Mouse (Mus musculus) cerebellum, postnatal 36 days (tissue): ENCODE data around the gene Exoc7.
"Not testable (repeated sequence)": the region's sequence is repeated elsewhere in the genome, so short reads cannot be mapped to it uniquely, and the experiment has no call there.

Experiments used
- DNase-seq, 2 experiments: peaks; one replicate each; pipeline ENCODE4 v3.0.0; 2021 to 2022; ENCODE audit warnings: mixed read lengths in 2 of 2

The Exoc7 gene

DNA sequence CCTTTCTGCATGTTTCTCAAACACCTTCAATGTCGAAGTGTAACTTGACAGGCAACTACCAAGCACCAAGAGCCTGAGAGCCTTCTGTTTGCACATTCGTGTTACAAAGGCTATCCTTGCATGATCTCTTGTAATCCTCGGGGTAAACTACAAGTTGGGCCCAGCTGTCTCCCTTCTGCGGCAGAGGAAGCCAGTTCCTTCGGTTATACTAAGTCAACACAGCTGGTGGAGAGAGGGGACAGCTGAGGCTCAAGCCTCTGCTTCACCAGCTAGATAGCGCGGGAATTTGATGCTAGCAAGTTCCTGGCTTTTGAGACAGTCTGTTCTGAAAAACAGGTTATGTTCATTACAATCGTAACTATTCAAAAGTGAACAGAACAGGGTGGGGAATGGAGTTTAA is 5.3 kb upstream of the Exoc7 start:
- no peak for DNase-seq

DNA sequence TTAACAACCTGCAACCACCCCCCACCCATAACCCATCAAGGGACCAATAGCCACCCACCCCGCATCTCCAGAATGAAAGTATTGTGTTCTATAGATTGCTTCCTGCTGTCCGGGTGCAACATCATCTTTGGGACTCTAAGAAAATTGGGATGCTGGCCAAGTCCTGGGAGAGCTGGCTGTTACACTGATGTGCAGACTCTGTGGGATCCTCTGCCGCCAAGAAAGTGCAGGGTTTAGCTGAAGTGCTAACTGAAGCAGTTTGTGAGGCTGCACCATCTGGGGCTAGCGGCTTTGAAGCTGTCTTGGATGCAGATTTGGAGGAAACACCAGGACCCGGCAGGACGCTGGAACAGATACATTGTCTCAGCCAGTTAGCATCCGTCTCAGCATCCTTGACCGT is 4.1 kb upstream of the Exoc7 start:
- DNase-seq: no peak

DNA sequence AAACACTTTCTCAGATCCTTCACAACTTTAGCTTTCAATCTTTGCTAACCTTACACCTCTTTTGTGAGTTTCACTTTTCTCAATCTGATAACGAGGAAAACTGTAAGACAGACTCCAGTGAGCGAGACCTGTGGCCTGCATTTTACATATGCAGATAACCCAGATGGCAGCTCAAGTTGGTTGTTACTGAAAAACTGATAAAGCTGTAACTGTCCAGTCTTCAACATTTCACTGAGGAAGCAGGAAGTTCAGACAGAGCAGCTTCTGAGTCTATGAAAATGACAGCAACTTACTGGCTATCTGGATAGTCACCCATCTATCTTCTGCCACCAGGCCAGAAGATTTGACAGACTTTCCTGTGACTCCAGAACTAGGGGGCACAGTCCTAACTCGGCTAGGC is 2.6 kb upstream of the Exoc7 start:
- no peak for DNase-seq

DNA sequence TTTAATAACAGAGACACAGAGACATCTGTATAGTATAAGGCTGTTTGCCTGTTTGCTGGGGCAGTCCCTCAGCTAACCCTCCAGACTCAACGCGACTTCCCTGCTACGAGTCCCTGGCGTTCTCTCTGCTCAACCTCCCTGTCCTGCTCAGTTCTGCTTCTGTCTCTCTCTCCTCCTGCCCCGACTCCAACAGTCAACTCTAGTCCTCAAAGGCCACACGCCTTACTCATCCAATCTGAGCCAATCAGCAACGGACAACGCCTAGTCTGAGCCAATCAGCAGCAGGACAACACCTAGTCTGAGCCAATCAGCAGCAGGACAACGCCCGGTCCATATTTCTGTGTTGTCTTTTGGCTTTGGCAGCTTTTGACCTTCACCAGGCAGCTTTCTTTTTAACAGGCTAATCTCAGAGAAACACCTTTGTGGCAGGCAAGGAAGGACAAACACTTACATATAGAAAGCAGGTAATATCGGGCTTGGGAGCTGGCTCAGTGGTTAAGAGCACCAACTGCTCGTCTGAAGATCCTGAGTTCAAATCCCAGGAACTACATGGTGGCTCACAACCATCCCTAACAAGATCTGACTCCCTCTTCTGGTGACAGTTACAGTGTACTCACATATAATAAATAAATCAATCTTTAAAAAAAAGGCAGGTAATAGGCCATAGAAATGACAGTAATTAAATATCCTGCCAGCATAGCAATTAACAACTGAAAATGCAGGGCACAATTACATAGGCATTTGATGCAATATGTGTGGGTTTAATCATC is 914 bp upstream of the Exoc7 start:
- no peak for DNase-seq

DNA sequence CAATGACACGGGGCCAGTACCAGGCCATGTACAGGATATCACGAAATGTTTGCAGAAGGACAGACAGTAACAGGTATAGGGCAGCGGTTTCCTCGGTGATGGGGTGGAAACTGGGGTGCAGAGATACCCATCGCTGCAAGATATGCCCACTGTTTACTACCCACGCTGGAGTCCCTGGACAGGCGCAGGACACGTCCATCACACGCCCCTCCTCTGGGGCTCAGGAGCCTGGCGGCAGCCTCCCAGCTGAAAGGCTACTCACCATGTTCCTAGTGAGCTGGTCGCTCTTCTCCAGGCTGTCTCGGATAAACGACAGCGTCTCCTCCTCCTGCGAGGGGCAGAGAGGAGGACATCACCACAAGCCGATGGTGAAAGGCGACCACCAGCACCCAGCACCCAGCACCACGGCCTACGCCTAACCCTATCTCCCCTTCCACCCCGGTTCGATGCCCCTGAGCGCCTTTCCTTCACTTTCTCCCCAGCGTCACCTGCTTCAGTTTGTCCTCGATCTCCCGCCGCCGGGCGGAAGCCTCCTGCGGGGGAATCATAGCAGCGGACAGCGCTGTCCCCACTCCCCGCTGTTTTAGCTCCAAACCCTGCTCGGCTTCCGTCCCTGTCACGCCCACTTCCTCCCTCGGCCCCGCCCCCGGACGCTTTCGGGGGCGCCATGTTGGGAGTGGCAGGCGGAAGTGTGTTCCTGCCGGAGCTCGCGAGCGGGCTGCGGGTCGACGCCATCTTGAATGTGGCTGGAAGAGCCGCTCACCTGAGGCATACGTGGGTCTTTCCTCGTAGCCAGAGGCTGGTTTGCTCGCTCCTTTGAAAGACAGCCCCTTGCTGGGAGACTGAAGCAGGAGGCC is 679 bp downstream of the Exoc7 start:
- peak; percentile 91 to 94 for DNase-seq

DNA sequence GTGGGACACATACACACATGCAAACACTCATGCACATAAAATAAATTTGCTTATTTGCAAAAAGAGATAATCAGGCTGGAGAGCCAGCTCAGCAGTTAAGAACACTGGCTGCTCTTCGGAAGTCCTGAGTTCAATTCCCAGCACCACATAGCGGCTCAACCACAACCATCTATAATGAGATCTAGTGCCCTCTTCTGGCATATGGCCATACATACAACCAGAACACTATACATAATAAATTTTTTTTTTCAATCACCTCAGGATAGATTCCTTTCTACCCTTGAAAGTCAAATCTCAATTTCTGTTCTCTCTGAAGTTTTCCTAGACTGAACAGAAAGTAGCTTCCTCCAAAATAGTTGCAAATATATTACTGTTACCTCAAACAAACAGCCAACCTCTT is 1.6 kb downstream of the Exoc7 start:
- DNase-seq: no peak

DNA sequence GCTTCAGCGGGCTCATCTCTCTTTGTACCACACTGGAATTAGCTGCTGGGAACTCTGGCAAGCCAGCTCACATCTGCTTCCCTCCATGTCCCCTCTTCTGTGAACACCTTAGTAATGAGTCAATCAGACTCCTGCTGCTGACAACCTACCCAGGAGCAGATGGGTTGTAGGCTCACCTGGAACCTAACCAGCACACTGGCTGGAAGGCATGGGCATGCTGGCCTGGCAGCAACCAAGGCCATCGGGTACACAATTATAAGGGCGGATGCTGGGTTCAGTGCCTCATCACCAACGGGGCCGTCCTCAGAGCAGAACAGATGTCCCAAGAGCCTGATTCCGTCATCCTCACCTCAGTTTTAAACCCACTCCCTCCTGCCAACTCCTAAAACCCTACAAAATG is 8.4 kb downstream of the Exoc7 start:
- peak; percentile 69 to 72 for DNase-seq

DNA sequence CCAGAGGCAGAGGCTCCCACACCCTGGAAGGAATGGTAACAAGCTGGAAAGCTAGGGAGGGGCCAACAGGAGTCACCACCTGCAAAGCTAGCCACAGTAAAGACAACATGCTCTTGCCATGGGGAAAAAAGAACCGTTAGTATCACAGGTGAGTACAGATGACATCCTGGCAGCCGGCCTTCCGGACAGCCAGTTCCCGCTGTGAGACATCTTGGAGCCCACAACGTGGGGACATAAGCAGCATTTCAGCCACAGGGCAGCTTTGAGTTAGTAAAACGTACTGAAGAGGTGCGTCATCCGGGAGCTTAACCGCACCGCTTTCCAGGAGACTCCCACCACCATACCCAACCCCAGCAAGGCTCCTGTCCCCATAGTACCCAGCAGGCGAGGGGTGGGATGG is 8.8 kb downstream of the Exoc7 start:
- DNase-seq: peak; percentile 72 to 75

DNA sequence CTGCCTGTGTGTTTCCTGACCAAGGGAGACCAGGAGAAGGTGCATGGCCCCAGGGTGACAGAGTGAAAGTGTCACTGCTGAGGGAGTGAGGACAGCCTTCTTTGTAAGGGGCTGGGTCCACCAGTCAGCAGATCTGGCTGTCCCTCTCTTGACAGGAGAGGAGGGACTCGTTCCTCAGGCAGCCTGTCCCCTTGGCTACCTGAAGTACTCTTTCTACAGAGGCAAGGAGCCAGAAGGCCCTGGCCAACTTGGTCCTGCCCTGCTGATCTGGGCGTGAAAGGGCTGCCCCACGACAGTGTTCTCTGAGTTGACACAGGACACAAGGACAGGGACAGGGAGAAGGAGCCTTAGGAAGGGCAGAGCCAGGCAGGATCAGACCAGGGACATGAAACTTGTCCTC is 10.0 kb downstream of the Exoc7 start:
- peak in 1 of 2 experiments; percentile 20 for DNase-seq

DNA sequence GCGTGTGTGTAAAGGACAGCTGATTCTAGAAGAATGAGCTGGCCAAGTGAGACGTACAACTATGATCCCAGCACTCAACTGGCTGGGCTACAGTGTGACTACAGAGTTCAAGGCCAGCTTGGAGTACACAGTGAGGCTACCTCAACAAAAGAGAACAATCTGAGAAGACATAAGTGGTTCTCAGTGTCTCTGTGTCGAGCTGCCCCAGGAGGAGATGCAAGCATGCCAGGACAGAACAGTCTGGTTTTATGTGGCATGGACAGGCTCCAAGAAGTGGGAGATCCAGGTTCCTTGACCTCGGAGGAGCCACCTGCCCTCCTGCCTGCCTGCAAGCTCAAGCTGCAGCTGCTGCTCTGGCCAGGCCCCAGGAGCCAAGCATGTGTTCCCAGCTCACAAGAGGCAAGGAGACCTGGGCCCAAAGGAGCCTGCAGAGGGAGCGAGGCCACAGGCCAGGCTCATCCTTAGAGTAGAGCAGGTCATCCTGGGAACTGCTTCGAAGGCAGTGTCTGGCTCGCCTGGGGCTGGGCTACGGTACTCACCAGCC is 10.8 kb downstream of the Exoc7 start:
- DNase-seq: peak in 1 of 2 experiments; percentile 17

DNA sequence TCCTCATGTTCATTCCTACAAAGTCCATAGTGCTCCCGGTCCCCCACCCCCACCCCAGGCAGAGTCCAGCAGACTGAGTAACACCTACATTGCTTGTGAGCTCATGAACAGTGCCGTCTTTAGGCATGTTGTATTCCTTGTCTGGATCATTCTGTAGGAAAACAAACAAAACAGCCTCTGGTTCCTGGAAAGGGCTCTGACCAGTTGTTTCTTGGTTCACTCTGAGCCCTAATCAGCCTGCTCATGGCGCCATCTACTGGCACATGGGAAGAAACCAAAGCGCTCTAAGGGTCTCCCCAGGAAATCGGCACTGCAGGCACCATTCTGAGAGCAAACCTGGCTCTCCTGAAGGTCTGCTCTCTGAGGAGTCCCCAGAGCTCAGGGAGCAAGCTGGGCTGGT is 12.7 kb downstream of the Exoc7 start:
- DNase-seq: peak; percentile 47 to 60

DNA sequence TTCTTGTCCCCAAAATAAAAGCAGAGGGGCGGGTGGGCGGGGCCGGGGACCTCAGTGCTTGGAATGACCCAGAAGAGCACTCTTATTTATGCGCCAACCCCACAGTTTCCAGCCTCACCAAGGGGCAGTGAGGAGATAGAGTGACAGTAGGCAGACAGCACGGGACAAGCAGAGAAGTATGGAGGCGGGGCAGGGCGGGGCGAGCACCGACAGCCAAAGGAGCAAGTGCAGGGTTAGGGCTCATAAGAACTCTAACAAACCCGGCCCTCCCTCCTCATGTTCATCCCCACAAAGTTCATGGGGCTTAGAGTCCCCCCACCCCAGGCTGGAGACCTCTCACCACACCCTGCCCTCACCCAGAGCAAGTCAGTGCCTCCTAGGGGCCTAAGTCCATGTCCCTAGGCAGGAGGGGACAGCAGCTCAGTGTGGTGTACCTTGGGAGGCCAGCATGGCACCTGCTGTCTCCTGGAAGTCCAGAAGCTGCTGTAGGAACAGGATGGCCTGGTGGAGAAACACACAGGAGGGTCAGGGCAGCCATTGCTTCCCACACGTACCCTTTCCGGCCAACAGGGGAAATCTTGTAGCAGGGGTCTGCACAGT is 13.4 kb downstream of the Exoc7 start:
- no peak for DNase-seq

DNA sequence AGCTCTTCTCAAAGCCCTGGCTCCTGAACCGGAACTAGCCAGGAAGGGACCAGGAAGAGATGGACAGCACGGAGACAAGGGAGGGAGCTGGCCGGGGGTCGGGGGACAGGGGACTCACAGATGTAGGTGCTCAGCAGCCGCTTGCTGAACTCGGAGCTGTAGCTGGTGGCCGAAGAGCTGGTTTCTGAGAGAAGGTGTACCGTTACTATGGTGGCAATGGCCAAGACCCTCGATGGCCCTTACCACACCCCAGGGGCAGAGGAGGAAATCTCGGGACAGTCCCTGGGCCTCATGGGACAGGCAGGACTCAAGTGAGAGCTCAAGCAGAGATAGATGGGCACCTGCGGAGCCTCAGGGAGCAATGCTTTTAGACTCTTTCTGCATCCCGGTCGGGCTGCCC is 14.6 kb downstream of the Exoc7 start:
- DNase-seq: no peak

DNA sequence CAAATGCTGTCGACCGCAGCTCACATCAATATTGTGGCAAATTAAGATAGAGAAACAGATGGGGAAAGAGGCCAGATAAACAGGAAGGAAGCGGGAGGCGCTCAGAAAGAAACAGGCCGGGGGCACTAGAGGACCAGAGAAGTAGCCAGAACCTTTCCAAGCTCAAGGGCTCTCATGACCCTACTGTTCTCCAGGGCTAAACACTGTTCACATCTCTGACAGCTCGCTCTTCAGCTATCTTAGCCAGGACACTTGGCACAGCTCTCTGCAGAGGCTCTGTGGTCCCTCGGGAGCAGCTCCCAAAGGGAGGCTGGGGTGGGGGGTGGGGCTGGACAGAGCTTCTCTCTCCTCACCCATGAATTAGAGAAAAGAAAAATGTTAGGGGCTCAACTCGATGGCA is 16.5 kb downstream of the Exoc7 start:
- DNase-seq: no peak

DNA sequence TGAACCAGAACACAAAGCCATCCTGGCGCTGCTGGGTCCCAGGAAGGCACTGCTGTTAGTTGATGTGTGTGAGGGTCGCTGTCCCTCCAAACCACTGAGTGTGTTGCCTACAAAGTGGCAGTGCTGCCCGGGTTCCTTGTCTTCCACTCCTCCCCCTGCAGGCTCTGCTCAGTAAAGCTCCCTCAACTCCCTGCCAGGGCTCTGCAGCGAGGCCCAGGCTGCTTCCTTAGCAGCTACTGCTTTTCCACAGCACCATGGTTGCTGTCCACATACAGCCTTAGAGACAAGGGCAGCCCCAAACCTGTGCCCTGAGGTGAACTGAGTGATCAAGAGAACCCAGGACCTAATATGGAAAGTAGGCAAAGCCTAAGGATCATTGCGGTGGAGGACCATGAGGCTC is 19.7 kb downstream of the Exoc7 start:
- no peak for DNase-seq

DNA sequence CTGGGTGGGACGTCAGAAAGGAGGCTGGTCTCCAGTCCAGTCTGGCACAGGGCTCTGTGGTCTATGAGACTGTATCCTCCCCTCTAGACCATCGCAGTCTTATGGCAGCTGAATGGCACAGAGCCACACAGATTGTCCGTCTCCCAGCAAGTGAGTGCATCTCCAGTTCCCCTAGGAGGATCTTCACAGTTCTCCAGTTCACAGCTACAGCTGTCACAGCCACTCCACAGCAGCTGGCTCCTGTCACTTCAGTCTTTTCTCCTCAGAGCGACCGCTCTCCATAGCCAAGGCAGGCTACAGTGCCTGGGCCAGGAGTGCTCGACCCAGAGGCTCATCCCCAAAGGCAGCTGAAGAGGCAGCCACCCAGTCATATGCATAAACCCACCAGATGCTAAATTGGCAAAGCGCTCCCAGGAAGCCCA is 21.3 kb downstream of the Exoc7 start:
- DNase-seq: no peak

DNA sequence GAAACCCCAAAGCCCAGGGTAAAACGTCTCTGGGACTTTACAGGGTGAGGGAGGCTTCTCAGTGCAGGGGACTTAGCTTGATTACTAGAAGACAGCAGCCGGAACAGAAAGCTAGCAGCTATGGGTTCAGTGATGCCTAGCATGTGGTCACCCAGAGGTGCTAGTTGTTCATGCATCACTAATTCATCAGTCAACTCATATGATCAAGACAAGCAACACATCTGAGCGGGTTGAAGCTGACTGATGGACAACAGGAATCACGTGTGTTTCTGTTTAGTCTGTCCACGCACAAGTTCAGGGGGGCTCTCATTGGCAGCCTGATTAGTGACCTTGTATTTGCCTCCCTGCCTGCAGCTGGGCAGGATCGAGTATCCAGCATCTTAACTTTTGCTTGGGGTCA is 23.1 kb downstream of the Exoc7 start:
- no peak for DNase-seq

DNA sequence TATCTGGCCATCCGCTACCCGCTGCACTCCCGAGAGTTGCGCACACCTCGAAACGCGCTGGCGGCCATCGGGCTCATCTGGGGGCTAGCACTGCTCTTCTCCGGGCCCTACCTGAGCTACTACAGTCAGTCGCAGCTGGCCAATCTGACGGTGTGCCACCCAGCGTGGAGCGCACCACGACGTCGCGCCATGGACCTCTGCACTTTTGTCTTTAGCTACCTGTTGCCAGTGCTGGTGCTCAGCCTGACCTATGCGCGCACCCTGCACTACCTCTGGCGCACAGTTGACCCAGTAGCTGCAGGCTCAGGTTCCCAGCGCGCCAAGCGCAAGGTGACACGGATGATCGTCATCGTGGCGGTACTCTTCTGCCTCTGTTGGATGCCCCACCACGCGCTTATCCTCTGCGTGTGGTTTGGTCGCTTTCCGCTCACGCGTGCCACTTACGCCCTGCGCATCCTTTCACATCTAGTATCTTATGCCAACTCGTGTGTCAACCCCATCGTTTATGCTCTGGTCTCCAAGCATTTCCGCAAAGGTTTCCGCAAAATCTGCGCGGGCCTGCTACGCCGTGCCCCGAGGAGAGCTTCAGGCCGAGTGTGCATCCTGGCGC is 24.0 kb downstream of the Exoc7 start:
- no peak for DNase-seq

DNA sequence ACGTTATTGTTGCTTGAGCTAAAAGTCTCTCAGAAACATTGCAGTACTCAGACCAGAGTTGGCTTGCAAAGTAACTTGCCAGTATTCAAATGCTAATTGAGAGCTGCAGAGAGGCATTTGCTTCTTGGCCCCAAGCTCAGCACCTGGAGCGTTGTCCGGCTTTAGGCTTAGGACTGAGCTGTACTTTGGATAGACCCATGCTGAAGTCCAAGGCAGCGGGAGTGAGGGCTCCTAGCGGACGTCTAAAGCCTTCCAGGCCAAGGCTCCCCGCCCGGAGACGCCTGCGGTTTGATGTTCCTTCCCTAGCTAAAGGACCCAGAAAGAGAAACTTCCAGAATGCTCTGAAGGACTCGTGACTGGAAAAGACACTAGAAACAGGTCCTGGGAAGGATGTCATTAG is 24.9 kb downstream of the Exoc7 start:
- DNase-seq: no peak

DNA sequence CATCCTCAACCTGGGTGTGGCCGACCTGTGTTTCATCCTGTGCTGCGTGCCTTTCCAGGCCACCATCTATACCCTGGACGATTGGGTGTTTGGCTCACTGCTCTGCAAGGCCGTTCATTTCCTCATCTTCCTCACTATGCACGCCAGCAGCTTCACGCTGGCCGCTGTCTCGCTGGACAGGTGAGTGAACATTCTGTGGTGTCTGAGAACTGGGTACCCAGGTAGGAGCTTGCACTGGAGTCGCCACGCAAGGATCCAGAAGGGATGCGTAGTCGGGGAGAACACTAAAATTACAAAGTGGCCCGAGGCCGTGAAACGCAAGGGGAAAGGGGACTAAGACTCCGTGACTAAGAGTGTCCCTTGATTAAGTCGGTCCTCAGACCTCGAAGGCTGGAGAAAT is 25.4 kb downstream of the Exoc7 start:
- no peak for DNase-seq

DNA sequence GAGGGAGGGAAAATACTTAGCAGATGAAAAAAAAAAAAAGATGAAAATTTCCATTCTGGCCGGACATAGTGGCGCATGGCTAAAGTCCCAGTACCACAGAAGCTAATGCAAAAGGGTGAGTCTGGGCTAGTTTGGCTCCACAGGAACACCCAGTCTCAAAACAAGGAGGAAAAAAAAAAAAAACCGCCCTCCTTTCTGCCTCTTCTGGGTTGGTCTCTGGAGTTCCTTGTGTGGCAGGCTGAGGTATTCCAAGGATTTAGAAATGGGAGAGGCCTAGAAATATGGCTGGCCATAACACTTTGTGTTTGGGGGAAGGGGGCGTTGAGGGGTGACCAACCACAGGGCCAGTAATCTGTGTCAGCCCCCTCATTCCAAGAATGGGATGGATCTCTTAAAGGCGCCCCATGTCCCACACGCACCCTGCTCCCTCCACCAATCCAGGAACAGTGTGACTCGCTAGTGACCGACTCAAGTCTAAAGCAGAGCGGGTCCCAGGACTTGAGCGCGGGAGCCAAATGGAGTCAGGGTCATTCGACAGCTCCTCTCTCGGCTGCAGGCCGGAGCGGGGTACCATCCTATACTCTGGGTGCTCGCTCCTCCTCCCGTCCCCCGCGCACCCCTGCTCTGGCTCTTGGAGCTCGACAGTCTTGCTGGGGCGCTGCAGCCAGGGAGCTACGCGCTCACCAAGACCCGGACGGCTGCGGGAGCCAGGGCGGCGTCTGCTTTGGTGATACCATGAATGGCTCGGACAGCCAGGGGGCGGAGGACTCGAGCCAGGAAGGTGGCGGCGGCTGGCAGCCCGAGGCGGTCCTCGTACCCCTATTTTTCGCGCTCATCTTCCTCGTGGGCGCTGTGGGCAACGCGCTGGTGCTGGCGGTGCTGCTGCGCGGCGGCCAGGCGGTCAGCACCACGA is 26.0 kb downstream of the Exoc7 start, which contains the start of gene Galr2:
Gene Galr2 (plus strand): TSS at position 189 of the 913 bp plus-strand sequence.
- no peak for DNase-seq

DNA sequence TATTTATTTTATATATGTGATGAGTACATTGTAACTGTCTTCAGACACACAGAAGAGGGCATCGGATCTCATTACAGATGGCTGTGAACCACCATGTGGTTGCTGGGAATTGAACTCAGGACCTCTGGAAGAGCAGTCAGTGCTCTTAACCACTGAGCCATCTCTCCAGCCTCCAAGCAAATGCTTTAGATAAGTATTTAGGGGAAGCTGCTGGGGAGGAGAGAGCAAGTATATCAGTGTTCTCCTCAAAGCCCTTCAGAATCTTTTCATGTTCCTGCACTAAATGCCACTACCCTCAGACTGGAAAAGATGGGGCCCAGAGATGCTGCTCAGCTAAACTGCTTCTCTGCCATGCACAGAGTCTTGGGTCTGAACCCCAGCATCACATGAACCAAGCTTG is 29.8 kb downstream of the Exoc7 start:
- not testable (repeated sequence) for DNase-seq
